Mouse (Mus musculus): ENCODE results near the gene Gm11114.
A peak's percentile ranks its signal among the peaks of the same experiment; 100 is the strongest.

Gene Gm11114

DNA sequence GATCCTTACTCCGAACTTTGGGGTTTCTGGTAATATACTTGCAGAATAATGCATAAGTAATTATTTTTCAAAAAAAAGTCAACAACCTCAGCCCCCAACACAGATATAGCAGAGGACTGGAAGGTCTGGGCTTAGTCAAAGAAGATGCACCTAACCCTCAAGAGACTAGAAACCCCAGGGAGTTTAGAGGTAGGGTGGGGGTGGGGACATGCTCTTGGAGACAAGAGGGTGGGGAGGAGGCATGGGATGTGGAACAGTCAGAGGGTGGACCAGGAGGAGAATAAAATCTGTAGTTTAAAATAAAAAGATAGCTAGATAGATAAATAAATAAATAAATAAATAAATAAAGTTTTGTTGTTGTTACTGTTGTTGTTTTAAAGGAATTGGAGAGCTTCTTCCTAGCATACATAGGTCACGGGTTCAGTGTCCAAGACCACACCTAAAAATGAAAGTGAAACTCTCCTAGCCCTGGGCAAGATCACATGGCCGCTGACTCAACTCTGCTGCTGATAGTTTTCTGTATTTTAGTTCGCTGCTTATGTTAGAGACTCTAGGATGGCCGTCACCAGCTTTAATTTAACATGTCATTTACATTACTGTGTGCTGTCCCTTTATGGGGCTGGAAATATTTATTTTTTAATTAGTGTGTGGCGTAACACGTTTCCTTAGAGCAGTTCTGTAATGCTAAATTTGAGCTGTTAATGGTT is 44.7 kb downstream of the Gm11114 start:
- DNase-seq (ENCODE audit: low read depth) = peak; percentile 66

Data from NIH3T3 (cell line).